Mouse (Mus musculus) heart, embryonic 10.5 days (tissue): ENCODE measurements around the gene Gm45261. TPM values are rescaled to one million over a fixed set of nuclear protein-coding genes. Genes with fewer than 3 reads are reported as not detected.

Experiments
- DNase-seq: peaks from one replicate; pipeline ENCODE4 v3.0.0-alpha.2; 2017; ENCODE audit warnings: low spot score
- H3K27ac ChIP-seq: fragments of 300-500 bp; sonication (generic); 2 replicates; pipeline ENCODE4 v1.5.1; 2016; ENCODE audit warnings: mild to moderate bottlenecking
- H3K27me3 ChIP-seq: fragments of 300-500 bp; sonication (generic); 2 replicates; pipeline ENCODE4 v1.6.1; 2016; ENCODE audit warnings: mild to moderate bottlenecking; ENCODE audit not compliant: poor library complexity, insufficient read depth, severe bottlenecking
- H3K36me3 ChIP-seq: fragments of 300-500 bp; sonication (generic); 2 replicates; pipeline ENCODE4 v1.6.1; 2016; ENCODE audit warnings: mild to moderate bottlenecking, moderate library complexity
- H3K4me1 ChIP-seq: fragments of 300-500 bp; sonication (generic); 2 replicates; pipeline ENCODE4 v1.6.1; 2016; ENCODE audit warnings: mild to moderate bottlenecking
- H3K4me3 ChIP-seq: fragments of 300-500 bp; sonication (generic); 2 replicates; pipeline ENCODE4 v1.5.1; 2016; ENCODE audit warnings: mild to moderate bottlenecking, moderate library complexity
- H3K9me3 ChIP-seq: fragments of 300-500 bp; sonication (generic); 2 replicates; pipeline ENCODE4 v1.6.1; 2016; ENCODE audit warnings: mild to moderate bottlenecking, moderate library complexity
- WGBS: fragments of 180-500 bp; shearing (Covaris S2); methylation state at CpG from one replicate; pipeline ENCODE4 v1.1.7; 2016; 5-methylcytosine and 5-hydroxymethylcytosine counted together
- polyA plus RNA-seq: library from polyadenylated mRNA; unstranded; fragments of >200 nt; fragmentation: Nextera tagmentation; extraction: Ambion mirVana; gene quantifications from 2 replicates; pipeline ENCODE4 v1.2.1, GENCODE M21; 2016

The Gm45261 gene
- polyA plus RNA-seq, 1 experiment from 2014 or later, result not detected

DNA sequence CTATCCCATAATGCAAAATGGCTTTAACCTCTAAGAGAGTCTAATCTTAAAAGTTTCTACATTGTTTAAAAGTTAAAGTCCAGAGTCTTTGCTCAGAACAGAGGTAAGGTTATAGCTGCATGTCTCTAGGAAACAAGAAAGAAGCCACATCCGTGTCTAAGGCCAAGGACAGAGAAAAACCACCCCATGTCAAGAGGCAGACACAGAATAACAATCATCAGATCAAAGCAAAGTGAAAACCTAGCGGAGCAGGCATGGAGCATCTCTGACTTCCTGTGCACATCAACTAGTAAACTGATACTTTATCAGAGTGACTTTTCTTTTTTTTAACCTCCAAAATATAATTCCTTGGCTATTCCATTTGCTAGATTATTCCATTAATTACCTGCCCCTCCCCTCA, 20.3 kb downstream of the Gm45261 start:
- 65% methylated on average over 2 of the region's 2 CpGs for WGBS
- H3K27me3 ChIP-seq, result no peaks in the 10 kb centered on the region
- DNase-seq, result no peak
- H3K4me3 ChIP-seq, result no peak overlapping the region
- no peaks in the 10 kb centered on the region for H3K4me1 ChIP-seq
- H3K9me3 ChIP-seq, result no peaks in the 10 kb centered on the region
- H3K27ac ChIP-seq, result no peak overlapping the region
- no peaks in the 10 kb centered on the region for H3K36me3 ChIP-seq

DNA sequence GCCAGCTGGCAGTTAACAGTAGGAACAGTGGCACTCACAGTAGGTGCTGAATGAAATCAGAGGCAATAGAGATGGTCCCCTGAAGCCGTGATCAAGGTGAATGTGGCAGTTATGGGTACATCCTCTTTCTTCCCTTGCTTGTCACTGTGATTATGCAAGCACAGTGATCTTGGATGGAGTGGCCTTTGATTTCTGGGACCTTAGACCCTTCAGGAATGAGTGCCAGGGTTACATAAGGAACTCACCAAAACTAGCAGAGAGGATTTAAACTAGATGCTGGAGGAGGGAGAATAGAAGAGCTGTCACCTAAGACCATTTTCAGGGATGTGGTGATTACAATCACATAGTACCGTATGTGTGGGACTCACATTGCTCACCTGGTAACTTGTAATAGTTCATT, 22.7 kb downstream of the Gm45261 start:
- Histone ChIP-seq H3K36me3 (no peaks in the 10 kb centered on the region), H3K27me3 (no peaks in the 10 kb centered on the region), H3K4me3 (no peak overlapping the region), H3K27ac (no peak overlapping the region), H3K4me1 (no peaks in the 10 kb centered on the region), H3K9me3 (no peaks in the 10 kb centered on the region)
- no peak for DNase-seq
- 63% methylated on average over 2 of the region's 2 CpGs for WGBS

DNA sequence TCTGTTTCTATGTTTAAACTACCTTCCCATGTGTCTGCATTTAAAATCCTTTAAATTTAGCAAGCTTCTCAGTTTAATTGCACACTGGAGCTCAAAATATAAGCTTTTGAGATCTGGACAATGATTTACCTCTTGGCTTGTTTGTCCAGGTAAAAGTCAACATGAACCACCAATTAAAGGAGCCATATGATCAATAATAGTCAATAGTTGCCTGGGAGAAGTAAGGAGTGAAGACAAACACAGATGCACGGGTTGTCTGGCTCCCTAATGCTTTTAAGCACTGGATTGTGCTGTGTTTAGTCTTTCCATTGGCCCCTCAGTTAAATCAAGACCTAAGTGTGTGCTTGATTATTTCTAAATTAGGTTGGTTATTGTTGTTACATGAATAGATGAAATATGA, 33.3 kb downstream of the Gm45261 start:
- 77% methylated on average over 1 of the region's 1 CpGs for WGBS

DNA sequence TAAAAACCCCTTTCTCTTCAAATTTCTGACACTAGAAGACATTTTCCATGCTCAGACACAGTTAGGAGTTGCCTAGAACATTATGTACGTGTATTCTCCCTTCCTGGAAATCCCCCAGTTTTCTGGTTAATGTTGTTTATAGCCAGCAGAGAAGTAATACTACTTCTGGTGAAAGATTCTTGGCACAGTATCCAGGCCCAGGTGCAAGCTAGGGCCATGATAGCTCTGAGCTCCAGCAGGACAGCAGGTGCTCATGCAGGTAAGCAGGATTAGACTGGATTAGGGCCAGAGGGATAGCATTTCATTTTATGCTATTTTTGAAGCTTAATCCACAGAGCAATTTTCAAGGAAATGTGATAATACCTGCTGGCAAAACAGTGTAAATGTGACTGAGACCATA, 33.8 kb downstream of the Gm45261 start:
- Histone ChIP-seq H3K27me3 (no peaks in the 10 kb centered on the region), H3K4me1 (no peaks in the 10 kb centered on the region), H3K9me3 (no peaks in the 10 kb centered on the region), H3K36me3 (no peaks in the 10 kb centered on the region), H3K27ac (no peak overlapping the region), H3K4me3 (no peak overlapping the region)
- WGBS, result 59% methylated on average over 1 of the region's 1 CpGs
- no peak for DNase-seq

More for the DNA sequence above, 33.3 kb downstream of the Gm45261 start:
- no peak overlapping the region for H3K27ac ChIP-seq
- H3K4me3 ChIP-seq, result no peak overlapping the region
- DNase-seq, result no peak
- no peaks in the 10 kb centered on the region for H3K4me1 ChIP-seq
- H3K36me3 ChIP-seq, result no peaks in the 10 kb centered on the region
- no peaks in the 10 kb centered on the region for H3K27me3 ChIP-seq
- no peaks in the 10 kb centered on the region for H3K9me3 ChIP-seq

- WGBS, result 69% methylated on average over 1 of the region's 1 CpGs
- Histone ChIP-seq H3K27me3 (no peaks in the 10 kb centered on the region), H3K27ac (no peak overlapping the region)
Observed at GRCm38 (mm10) chr1:80424666-80425065, 36.6 kb downstream of the Gm45261 start.

DNA sequence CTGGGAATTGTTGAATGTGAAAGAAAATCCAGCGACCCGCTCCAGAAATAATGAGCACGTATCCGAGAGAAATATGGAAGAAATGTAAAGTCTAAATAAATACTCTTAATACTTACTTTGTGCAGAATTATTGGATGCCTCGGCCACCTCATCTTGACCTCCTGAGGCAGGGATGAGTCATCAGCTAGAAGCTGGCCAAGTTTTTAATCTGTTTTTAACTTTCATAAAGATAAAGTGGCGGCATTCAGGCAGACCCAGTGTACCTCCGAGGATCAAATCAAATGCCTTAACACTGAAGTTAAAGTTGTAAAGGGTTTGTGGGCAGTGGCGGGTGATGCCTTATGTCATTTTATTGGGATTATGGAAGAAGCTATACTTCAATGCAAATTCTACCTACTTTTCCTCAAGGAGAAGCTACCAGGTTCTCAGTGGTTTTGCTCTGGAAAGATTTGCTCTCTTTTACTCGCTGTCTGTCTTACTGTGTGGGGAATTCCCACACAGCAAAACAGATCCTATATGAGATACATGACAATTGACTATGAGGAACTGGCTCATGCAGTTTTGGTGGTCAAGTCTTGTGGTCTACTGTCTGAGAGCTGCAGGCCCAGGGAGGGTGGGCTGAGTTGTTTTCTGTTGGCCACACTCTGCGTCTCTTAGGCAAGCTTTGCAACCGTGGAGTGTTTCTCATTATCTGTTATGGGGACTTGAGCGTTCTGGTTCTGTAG, 42.8 kb downstream of the Gm45261 start:
- no peak for DNase-seq
- H3K9me3 ChIP-seq, result no peaks in the 10 kb centered on the region
- no peaks in the 10 kb centered on the region for H3K27me3 ChIP-seq
- WGBS, result 81% methylated on average over 12 of the region's 12 CpGs
- H3K4me1 ChIP-seq, result no peaks in the 10 kb centered on the region
- H3K4me3 ChIP-seq, result no peak overlapping the region
- no peaks in the 10 kb centered on the region for H3K36me3 ChIP-seq
- H3K27ac ChIP-seq, result no peak overlapping the region

More at GRCm38 (mm10) chr1:80424666-80425065, 36.6 kb downstream of the Gm45261 start:
- H3K4me3 ChIP-seq, result no peak overlapping the region
- no peak for DNase-seq
- H3K4me1 ChIP-seq, result no peaks in the 10 kb centered on the region
- no peaks in the 10 kb centered on the region for H3K9me3 ChIP-seq
- H3K36me3 ChIP-seq, result no peaks in the 10 kb centered on the region

DNA sequence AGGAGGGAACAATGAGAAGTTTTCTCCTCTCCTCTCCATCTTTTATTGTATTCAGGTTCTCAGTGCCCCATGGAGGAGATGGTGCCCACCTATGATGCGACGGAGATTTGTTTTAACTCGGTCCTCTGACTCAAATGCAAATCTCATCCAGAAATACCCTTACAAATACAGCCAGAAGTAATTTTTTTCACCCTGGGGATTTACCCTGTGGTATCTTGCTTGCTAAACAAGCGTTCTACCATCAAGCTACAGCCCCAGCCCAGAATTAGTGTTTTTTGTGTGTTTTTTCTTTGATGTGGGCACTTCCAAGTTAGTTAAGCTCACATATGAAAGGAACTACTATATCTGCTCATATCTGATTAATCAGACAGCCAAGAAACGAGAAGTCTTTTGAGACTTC, 44.9 kb downstream of the Gm45261 start:
- no peaks in the 10 kb centered on the region for H3K36me3 ChIP-seq

GRCm38 (mm10) chr1:80412521-80412920, 48.7 kb downstream of the Gm45261 start:
- 63% methylated on average over 2 of the region's 2 CpGs for WGBS
- no peaks in the 10 kb centered on the region for H3K36me3 ChIP-seq
- no peaks in the 10 kb centered on the region for H3K27me3 ChIP-seq
- no peak overlapping the region for H3K4me3 ChIP-seq
- H3K9me3 ChIP-seq, result no peaks in the 10 kb centered on the region
- no peak for DNase-seq
- no peaks in the 10 kb centered on the region for H3K4me1 ChIP-seq
- no peak overlapping the region for H3K27ac ChIP-seq

More for the DNA sequence above, 44.9 kb downstream of the Gm45261 start:
- Histone ChIP-seq H3K9me3 (no peaks in the 10 kb centered on the region), H3K27ac (no peak overlapping the region), H3K4me3 (no peak overlapping the region), H3K4me1 (no peaks in the 10 kb centered on the region), H3K27me3 (no peaks in the 10 kb centered on the region)
- 78% methylated on average over 5 of the region's 5 CpGs for WGBS
- DNase-seq, result no peak

GRCm38 (mm10) chr1:80410229-80410973, 50.8 kb downstream of the Gm45261 start:
- H3K4me1 ChIP-seq, result no peaks in the 10 kb centered on the region
- H3K4me3 ChIP-seq, result no peak overlapping the region
- H3K9me3 ChIP-seq, result no peaks in the 10 kb centered on the region
- H3K27me3 ChIP-seq, result no peaks in the 10 kb centered on the region
- H3K36me3 ChIP-seq, result no peaks in the 10 kb centered on the region
- DNase-seq, result no peak
- H3K27ac ChIP-seq, result no peak overlapping the region

GRCm38 (mm10) chr1:80409467-80410105, 51.7 kb downstream of the Gm45261 start:
- no peak overlapping the region for H3K4me3 ChIP-seq
- no peaks in the 10 kb centered on the region for H3K9me3 ChIP-seq
- no peaks in the 10 kb centered on the region for H3K36me3 ChIP-seq
- H3K27ac ChIP-seq, result no peak overlapping the region
- 60% methylated on average over 6 of the region's 6 CpGs for WGBS
- no peaks in the 10 kb centered on the region for H3K27me3 ChIP-seq
- no peak for DNase-seq
- no peaks in the 10 kb centered on the region for H3K4me1 ChIP-seq

DNA sequence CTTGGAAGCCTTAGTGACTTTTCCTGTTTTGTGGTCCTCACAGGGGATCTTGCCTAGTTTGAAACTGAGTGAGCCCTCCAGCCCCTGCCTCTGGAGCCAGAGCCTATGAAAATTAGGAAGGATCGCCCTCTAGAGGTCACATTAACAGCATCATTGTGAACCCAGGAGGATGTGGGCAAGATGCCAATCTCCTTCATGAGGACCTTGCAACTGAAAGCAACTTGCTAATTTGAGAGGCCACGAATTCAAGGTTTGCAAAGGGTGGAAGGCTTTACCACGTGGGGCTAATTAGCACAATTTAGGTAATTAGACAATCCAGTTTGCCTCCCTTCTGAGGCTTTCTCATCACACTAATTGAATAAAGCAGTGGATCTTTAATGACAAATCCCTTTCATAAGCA, 52.7 kb downstream of the Gm45261 start:
- no peaks in the 10 kb centered on the region for H3K4me1 ChIP-seq
- WGBS, result 7% methylated on average over 3 of the region's 3 CpGs
- no peak overlapping the region for H3K27ac ChIP-seq
- DNase-seq, result no peak
- H3K9me3 ChIP-seq, result no peaks in the 10 kb centered on the region
- no peaks in the 10 kb centered on the region for H3K36me3 ChIP-seq
- H3K27me3 ChIP-seq, result no peaks in the 10 kb centered on the region
- no peak overlapping the region for H3K4me3 ChIP-seq

DNA sequence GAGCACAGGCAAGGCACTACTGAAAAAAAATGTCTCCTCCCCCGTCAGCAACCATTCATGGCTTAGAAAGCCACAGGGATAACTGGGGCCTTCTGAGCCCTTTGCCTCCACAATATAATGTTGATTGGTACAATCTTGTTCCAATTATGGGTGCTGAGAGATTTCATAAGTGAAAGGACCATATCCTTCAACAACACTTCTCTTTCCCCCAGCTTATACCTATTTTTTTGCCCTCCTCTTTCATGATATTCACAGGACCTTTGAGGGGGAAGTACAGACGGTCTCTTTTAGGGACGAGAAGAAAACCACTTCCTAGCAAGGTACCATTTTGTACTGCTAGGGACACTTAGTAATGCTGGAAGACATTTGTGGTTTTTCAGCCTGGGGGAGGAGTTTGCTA, 57.1 kb downstream of the Gm45261 start:
- Histone ChIP-seq H3K27ac (no peak overlapping the region), H3K27me3 (no peaks in the 10 kb centered on the region), H3K36me3 (no peaks in the 10 kb centered on the region), H3K4me3 (no peak overlapping the region), H3K9me3 (no peaks in the 10 kb centered on the region), H3K4me1 (no peaks in the 10 kb centered on the region)
- no peak for DNase-seq
- 77% methylated on average over 3 of the region's 3 CpGs for WGBS

DNA sequence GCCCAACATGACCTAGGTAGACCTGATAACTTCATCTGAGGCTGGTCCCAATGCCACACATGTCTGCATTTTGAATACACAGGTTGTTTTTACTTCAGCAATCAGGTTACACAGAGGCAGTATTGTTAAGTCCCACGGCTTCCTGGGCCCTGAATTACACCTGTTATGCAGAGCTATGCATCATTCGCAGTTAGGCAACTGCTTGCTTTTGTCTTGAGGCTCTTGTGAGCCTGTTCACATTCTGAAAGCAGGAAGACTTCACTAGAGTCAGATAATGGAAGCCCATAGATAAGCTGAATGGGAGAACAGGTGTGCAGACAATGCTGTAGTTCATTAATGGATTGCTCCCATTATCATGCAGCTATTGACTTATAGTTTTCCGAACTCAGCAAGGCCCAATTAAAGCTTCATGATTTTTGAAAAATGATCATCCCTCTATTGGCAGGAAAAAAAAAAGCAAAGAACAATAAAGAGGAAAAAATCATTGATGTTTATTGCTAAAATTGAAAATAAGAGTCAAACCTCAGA, 57.8 kb downstream of the Gm45261 start:
- Histone ChIP-seq H3K9me3 (no peaks in the 10 kb centered on the region), H3K27me3 (no peaks in the 10 kb centered on the region), H3K27ac (no peak overlapping the region), H3K4me3 (no peak overlapping the region), H3K36me3 (no peaks in the 10 kb centered on the region), H3K4me1 (no peaks in the 10 kb centered on the region)
- DNase-seq, result no peak
- 81% methylated on average over 3 of the region's 3 CpGs for WGBS
